Mouse (Mus musculus) cortical plate, adult 2 months (tissue): ENCODE data around the gene Gng12.

Experiments used
- CTCF ChIP-seq: fragments of 200-500 bp; IDR thresholded peaks from 2 replicates; pipeline ENCODE4 v1.5.1; 2011; ENCODE audit warnings: mild to moderate bottlenecking, control low read depth, low read length; ENCODE audit not compliant: insufficient read depth; ENCODE audit errors: extremely low read depth
- POLR2A ChIP-seq: fragments of 200-500 bp; IDR thresholded peaks from 2 replicates; pipeline ENCODE4 v1.6.1; 2011; ENCODE audit warnings: mild to moderate bottlenecking, low read length, control low read depth; ENCODE audit not compliant: insufficient read depth; ENCODE audit errors: extremely low read depth

DNA sequence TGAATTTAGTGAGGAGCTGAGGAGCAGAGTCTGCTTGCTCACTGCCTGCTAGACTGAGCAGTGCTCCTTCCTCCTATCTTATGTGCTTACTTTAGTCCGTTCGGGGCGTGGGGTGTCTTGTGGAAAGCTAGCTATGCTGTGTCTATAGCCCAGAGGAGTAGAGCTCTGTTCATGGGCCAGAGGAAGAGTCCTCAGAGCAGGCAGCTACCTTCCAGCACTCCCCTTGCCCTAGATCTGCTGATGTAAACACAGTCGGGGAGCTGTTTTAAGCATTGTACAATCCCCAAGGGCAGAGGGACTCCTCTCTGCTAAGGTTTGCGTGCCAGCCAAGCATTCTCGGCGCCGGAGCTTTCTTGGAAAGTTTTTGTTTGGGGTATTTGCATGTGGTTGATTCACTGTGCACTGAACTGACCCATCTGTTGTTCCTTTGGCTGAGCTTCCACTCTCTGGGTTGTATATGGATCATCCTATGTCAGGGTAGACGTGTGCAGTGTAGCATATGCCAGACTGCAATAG is 173.7 kb downstream of the Gng12 start:
- TF ChIP-seq CTCF (no peak), POLR2A (no peak)
